Mouse (Mus musculus) heart, postnatal 0 days (tissue): ENCODE results near the gene Sdf4.

ENCODE experiments used
- CTCF ChIP-seq: IDR thresholded peaks from 2 replicates; pipeline ENCODE4 v1.5.1; 2016; ENCODE audit warnings: antibody characterized with exemption, control low read depth, low read depth
- EP300 ChIP-seq: IDR thresholded peaks from 2 replicates; pipeline ENCODE4 v1.6.1; 2016; ENCODE audit warnings: antibody characterized with exemption, low read depth

DNA sequence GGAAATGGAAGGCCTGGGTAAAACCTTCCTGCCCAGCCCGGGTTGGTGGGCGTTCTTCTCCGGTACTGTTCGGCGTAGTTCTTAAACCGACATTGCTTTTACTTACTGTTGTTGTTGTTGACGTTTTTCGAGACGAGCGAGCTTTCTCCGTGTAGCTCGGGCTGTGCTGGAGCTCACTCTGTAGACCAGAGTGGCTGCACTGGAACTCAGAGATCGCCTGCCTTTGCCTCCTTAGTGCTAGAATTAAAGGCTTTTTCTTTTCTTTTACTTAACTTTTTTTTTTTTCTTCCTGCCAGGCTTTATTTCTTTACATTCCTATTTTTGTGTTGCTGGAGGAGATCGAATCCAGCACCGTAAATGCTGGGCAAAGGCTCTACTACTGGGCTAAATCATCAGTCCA, 934 bp downstream of the Sdf4 start:
- TF ChIP-seq CTCF (no peak), EP300 (no peak)
